Mouse (Mus musculus) kidney, postnatal 0 days (tissue): ENCODE measurements around the gene Wdsub1. TPM values are rescaled to one million over a fixed set of nuclear protein-coding genes. Genes with fewer than 3 reads are reported as not detected.

ENCODE experiments used
- ATAC-seq: fragments of 200-750 bp; cut with Nextera tagmentation; replicated peaks from 2 replicates; pipeline ENCODE4 v1.8.0; 2017; ENCODE audit warnings: low read depth, moderate number of reproducible peaks, moderate TSS enrichment, moderate library complexity; ENCODE audit not compliant: low FRiP score
- DNase-seq: peaks from one replicate; pipeline ENCODE4 v3.0.0-alpha.2; 2016; ENCODE audit warnings: low spot score
- H3K27ac ChIP-seq: fragments of 300-500 bp; sonication (generic); 2 replicates; pipeline ENCODE4 v1.5.1; 2014; ENCODE audit warnings: mild to moderate bottlenecking
- H3K27me3 ChIP-seq: fragments of 300-500 bp; sonication (generic); 2 replicates; pipeline ENCODE4 v1.6.1; 2014; ENCODE audit warnings: low read length, mixed read lengths; ENCODE audit not compliant: insufficient read depth
- H3K36me3 ChIP-seq: fragments of 300-500 bp; sonication (generic); 2 replicates; pipeline ENCODE4 v1.6.1; 2014; ENCODE audit warnings: low read length, mixed read lengths; ENCODE audit not compliant: insufficient read depth
- H3K4me1 ChIP-seq: fragments of 300-500 bp; sonication (generic); replicated peaks from 2 replicates; pipeline ENCODE4 v1.6.1; 2014; ENCODE audit warnings: antibody characterized with exemption, low read length, mixed read lengths; ENCODE audit not compliant: insufficient read depth
- H3K4me2 ChIP-seq: fragments of 300-500 bp; sonication (generic); 2 replicates; pipeline ENCODE4 v1.6.1; 2014; ENCODE audit warnings: mild to moderate bottlenecking, low read length, moderate library complexity, mixed read lengths
- H3K4me3 ChIP-seq: fragments of 300-500 bp; sonication (generic); replicated peaks from 2 replicates; pipeline ENCODE4 v1.5.1; 2014; ENCODE audit warnings: low read depth, low read length
- H3K9ac ChIP-seq: fragments of 300-500 bp; sonication (generic); 2 replicates; pipeline ENCODE4 v1.6.1; 2014; ENCODE audit warnings: low read depth, low read length
- H3K9me3 ChIP-seq: fragments of 300-500 bp; sonication (generic); replicated peaks from 2 replicates; pipeline ENCODE4 v1.6.1; 2016; ENCODE audit warnings: low read length, inconsistent platforms, mixed read lengths
- CTCF ChIP-seq: IDR thresholded peaks from 2 replicates; pipeline ENCODE4 v1.5.1; 2016; ENCODE audit warnings: antibody characterized with exemption, low read depth, mild to moderate bottlenecking, moderate library complexity
- WGBS: fragments of 180-500 bp; shearing (Covaris S2); extraction: QIAGEN DNeasy Blood & Tissue Kit; methylation state at CpG from one replicate; pipeline ENCODE4 v1.1.7; 2014; 5-methylcytosine and 5-hydroxymethylcytosine counted together
- polyA plus RNA-seq: library from polyadenylated mRNA; unstranded; fragments of >200 nt; fragmentation: Nextera tagmentation; extraction: Ambion mirVana; gene quantifications from 2 replicates; pipeline ENCODE4 v1.2.1, GENCODE M21; 2015

Gene Wdsub1
- polyA plus RNA-seq, result 39.2 and 39.5 TPM in 2 replicates

DNA sequence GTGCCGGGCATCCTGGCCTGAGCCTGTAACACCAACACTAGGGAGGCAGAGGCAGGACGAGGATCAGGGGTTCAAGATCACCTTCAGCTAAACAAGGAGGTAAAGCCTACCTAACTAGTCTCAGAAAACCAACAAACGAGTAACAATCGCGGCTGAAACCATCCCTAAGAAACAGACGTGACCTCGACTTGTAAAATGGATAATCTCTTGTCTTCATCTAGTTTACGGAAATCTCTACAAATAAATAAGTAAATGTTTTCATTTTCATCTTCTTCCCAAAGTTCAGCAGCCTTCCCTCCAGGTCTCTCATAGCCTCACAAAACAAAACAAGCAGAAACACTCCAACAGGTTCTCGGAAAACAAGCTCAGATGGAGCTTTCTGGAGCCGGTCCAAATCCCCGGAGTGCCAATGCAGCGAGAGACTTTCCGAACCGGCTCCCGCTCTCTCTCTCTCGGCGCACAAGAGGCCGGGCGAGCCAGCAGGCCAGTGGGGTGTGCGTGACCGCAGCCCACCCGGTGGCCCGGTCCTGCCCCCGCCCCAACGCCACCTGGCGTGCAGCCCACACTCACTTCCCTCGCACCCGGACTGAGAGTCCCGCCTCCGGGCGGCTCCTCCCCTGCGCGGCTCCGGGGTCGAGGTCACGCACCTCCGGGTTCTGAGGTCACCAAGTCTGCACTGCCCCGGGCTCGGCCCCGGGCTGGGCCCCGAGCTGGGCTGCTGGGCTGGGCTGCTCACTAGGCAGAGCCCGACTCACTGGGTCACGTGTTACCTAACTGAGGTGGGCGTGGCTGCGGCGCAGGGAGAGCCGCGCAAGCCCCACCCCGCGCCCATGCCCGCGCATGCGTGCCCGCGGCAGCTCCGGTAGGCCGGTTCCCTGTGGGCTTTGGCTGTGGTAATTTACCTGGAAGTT, at the start of gene Wdsub1:
Gene Wdsub1 (minus strand): TSS at position 761 of the 911 bp plus-strand sequence.
- peak; percentile 98 for ATAC-seq
- peak within 1 kb of the TSS; percentile 65 for H3K4me2 ChIP-seq
- peak within 1 kb of the TSS; percentile 74 for H3K4me3 ChIP-seq
- H3K9ac ChIP-seq, result peak within 1 kb of the TSS; percentile 81
- no peaks in the 10 kb centered on the region for H3K9me3 ChIP-seq
- H3K36me3 ChIP-seq, result no peaks in the 10 kb centered on the region
- WGBS, result 4% methylated on average over 56 of the region's 57 CpGs
- TF ChIP-seq CTCF, result peak; percentile 44
- H3K27me3 ChIP-seq, result no peaks in the 10 kb centered on the region
- no peaks in the 10 kb centered on the region; the same call in 1 of the 2 replicates for H3K4me1 ChIP-seq
- peak within 1 kb of the TSS; percentile 79 for H3K27ac ChIP-seq
- DNase-seq, result peak; percentile 96

DNA sequence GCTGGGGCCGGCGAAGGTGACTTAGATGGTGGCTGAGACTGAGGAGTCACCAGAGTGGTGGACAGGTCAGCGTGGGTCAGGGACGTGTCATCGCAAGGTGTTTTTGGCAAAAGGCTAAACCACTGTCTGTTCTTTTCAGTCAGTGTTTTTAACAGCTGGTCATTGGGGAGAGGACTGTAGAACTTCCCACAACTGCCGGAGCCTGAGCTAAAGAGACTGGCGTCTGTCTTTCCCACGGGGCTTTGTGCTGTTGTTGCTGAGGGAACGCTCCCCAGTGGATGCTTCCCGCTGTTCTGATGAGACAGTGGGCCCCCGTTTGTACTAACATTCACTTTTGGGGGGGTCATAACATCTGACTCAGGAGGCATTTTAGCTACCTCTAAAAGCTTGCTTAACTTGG, 31.2 kb upstream of the Wdsub1 start:
- peaks cover 54% of the 10 kb centered on the region for H3K36me3 ChIP-seq
- H3K9me3 ChIP-seq, result no peaks in the 10 kb centered on the region
- ATAC-seq (no peak), DNase-seq (no peak)
- H3K4me1 ChIP-seq, result no peaks in the 10 kb centered on the region
- no peak for TF ChIP-seq CTCF
- H3K9ac ChIP-seq, result no peak overlapping the region
- H3K27ac ChIP-seq, result no peak overlapping the region
- no peak overlapping the region for H3K4me2 ChIP-seq
- H3K27me3 ChIP-seq, result no peaks in the 10 kb centered on the region
- no peak overlapping the region for H3K4me3 ChIP-seq
- 89% methylated on average over 11 of the region's 11 CpGs for WGBS

DNA sequence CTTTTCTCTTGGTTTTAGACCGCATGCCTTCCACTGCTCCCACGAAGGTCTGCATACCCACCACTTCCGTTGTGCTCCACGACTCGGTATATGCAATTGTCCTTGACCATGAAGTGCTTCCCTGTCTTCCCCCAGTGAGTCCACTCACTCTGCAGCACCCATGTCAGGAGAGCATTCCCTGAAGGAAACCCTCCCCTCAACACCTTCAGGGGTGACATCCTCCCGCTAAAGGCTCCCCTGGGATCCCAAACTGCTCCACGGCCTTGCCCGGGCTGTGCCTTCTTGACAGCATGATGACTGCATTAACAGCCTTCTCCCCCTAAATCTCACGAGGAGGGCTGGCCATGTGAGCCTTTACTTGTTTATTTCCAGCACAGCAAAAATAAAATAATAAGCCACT, 25.7 kb upstream of the Wdsub1 start:
- H3K4me2 ChIP-seq, result no peak overlapping the region
- no peaks in the 10 kb centered on the region for H3K27me3 ChIP-seq
- peaks cover 28% of the 10 kb centered on the region for H3K36me3 ChIP-seq
- 89% methylated on average over 9 of the region's 9 CpGs for WGBS
- H3K9ac ChIP-seq, result no peak overlapping the region
- no peaks in the 10 kb centered on the region for H3K9me3 ChIP-seq
- DNase-seq (no peak), ATAC-seq (no peak)
- no peak for TF ChIP-seq CTCF
- no peaks in the 10 kb centered on the region for H3K4me1 ChIP-seq
- no peak overlapping the region for H3K4me3 ChIP-seq
- no peak overlapping the region for H3K27ac ChIP-seq

DNA sequence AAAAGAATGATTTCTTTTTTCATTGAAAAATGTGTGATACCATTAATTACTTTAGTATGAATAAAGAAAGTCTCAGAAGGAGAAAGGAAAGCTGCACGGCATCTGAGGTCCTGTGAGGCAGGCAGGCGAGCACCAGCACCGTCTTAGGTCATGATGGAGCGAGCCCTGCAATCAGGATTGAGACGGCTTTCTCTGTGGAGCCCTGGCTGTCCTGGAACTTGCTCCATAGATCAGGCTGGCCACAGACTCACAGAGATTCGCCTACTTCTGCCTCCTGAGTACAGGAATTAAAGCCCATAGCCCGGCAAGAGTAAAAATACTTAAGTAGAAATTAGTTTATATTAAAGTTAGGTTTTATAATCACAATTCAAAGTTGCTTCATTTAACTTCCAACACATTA, 21.6 kb upstream of the Wdsub1 start:
- ATAC-seq (no peak), DNase-seq (no peak)
- 89% methylated on average over 7 of the region's 7 CpGs for WGBS
- Histone ChIP-seq H3K27ac (no peak overlapping the region), H3K36me3 (peaks cover 20% of the 10 kb centered on the region), H3K4me1 (no peaks in the 10 kb centered on the region), H3K9me3 (no peaks in the 10 kb centered on the region), H3K4me2 (no peak overlapping the region), H3K27me3 (no peaks in the 10 kb centered on the region), H3K4me3 (no peak overlapping the region), H3K9ac (no peak overlapping the region)
- TF ChIP-seq CTCF, result no peak

DNA sequence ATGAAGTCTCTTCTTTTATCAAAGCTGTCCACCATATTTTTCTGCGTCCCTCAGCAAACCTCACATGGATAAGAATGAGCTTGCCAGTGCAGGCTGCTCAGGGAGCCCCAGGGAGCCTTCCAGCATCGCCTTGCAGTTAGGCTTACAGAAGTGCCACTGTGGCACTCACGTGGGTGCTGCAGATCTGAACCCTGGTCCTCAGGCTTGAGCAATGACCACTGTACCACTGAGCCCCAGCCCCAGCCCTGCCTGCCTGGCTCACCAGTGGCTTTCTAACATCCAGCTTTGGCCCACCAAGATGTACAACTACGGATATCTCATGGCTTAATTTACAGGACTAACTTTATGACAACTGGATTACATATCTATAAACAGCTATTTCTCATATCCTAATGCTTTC, 16.3 kb upstream of the Wdsub1 start:
- Histone ChIP-seq H3K4me3 (no peak overlapping the region), H3K36me3 (peaks cover 17% of the 10 kb centered on the region), H3K27ac (no peak overlapping the region), H3K4me1 (no peaks in the 10 kb centered on the region), H3K4me2 (no peak overlapping the region), H3K9ac (no peak overlapping the region), H3K9me3 (no peaks in the 10 kb centered on the region), H3K27me3 (no peaks in the 10 kb centered on the region)
- DNase-seq, result no peak
- TF ChIP-seq CTCF, result no peak
- WGBS, result 85% methylated on average over 4 of the region's 4 CpGs
- no peak for ATAC-seq

DNA sequence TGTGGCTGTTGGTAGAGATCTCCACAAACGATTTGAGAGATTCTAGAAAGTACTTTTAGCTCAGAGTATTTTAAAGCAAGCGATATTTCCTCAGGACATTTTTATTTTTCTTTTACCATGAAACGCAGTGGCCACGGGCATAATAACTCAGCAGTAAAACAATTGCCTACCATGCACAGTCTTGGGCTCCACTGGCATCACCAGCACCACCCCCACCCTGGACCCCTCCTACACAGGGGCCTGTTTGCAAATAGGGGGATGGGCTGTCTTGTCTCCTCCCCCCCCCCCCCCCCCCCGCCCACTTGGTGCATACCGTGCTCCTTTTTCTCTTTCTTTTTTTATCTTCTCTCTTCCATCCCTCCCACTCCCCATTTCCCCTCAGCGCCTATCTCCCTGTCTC, 15.7 kb upstream of the Wdsub1 start:
- no peak overlapping the region for H3K9ac ChIP-seq
- ATAC-seq, result no peak; the same call in 1 of the 2 replicates
- DNase-seq, result no peak
- no peaks in the 10 kb centered on the region for H3K9me3 ChIP-seq
- no peaks in the 10 kb centered on the region for H3K4me1 ChIP-seq
- H3K27ac ChIP-seq, result no peak overlapping the region
- no peak for TF ChIP-seq CTCF
- H3K4me2 ChIP-seq, result no peak overlapping the region
- H3K36me3 ChIP-seq, result peaks cover 17% of the 10 kb centered on the region
- no peaks in the 10 kb centered on the region for H3K27me3 ChIP-seq
- WGBS, result 70% methylated on average over 6 of the region's 7 CpGs
- H3K4me3 ChIP-seq, result no peak overlapping the region
